Mouse (Mus musculus): ENCODE data around the gene Gm49395. TPM values are rescaled to one million over a fixed set of nuclear protein-coding genes. Genes with fewer than 3 reads are reported as not detected.

Gene Gm49395
- total and polyA plus RNA-seq, 3 experiments, result 1.2 TPM; not detected in 2

- Histone ChIP-seq H3K27me3 (ENCODE audit: insufficient read depth, low read length) (peaks cover 7% of the 10 kb centered on the region), H3K9me3 (replicated peaks) (no peaks in the 10 kb centered on the region), H3K4me3 (ENCODE audit: low read depth, low read length) (no peak overlapping the region), H3K4me1 (ENCODE audit: insufficient read depth, low read depth, low read length) (peaks cover 5% of the 10 kb centered on the region; the same call in 1 of the 2 replicates), H3K36me3 (replicated peaks) (no peaks in the 10 kb centered on the region)
- no peak for TF ChIP-seq GATA1 (IDR thresholded peaks at IDR 0.05; ENCODE audit: borderline replicate concordance, low read length)
- no peak for TF ChIP-seq CTCF (IDR thresholded peaks at IDR 0.05; ENCODE audit: low read depth, low read length)
- no peak for TF ChIP-seq GATA2 (IDR thresholded peaks at IDR 0.05; ENCODE audit: borderline replicate concordance, low read depth, low read length)
- TF ChIP-seq TAL1 (conservative IDR thresholded peaks at IDR 0.05; ENCODE audit: low read depth, low read length), result no peak
- no peak for TF ChIP-seq POLR2AphosphoS5 (IDR thresholded peaks at IDR 0.05; ENCODE audit: insufficient replicate concordance, low read depth, low read length)
- DNase-seq (ENCODE audit: low spot score) (no peak), ATAC-seq (ENCODE audit: extremely low read depth, insufficient number of reproducible peaks, low FRiP score, poor library complexity, severe bottlenecking) (no peak)
These were observed 90.2 kb downstream of the Gm49395 start for GRCm38 (mm10) chr13:115011547-115011946.

GRCm38 (mm10) chr13:115006213-115006835 lies 95.4 kb downstream of the Gm49395 start:
- TF ChIP-seq POLR2AphosphoS5 (IDR thresholded peaks at IDR 0.05; ENCODE audit: insufficient replicate concordance, low read depth, low read length) (no peak), GATA2 (IDR thresholded peaks at IDR 0.05; ENCODE audit: borderline replicate concordance, low read depth, low read length) (no peak), TAL1 (conservative IDR thresholded peaks at IDR 0.05; ENCODE audit: low read depth, low read length) (no peak), CTCF (IDR thresholded peaks at IDR 0.05; ENCODE audit: low read depth, low read length) (no peak), GATA1 (IDR thresholded peaks at IDR 0.05; ENCODE audit: borderline replicate concordance, low read length) (no peak)
- H3K4me3 ChIP-seq (ENCODE audit: low read depth, low read length), result no peak overlapping the region
- no peak for ATAC-seq (ENCODE audit: extremely low read depth, insufficient number of reproducible peaks, low FRiP score, poor library complexity, severe bottlenecking)
- H3K9me3 ChIP-seq (replicated peaks), result no peaks in the 10 kb centered on the region
- H3K4me1 ChIP-seq (ENCODE audit: insufficient read depth, low read depth, low read length), result no peaks in the 10 kb centered on the region
- H3K36me3 ChIP-seq (replicated peaks), result no peaks in the 10 kb centered on the region
- no peaks in the 10 kb centered on the region for H3K27me3 ChIP-seq (ENCODE audit: insufficient read depth, low read length)
- DNase-seq (ENCODE audit: low spot score), result no peak

GRCm38 (mm10) chr13:115005342-115005741 lies 96.4 kb downstream of the Gm49395 start:
- Histone ChIP-seq H3K36me3 (replicated peaks) (no peaks in the 10 kb centered on the region), H3K4me1 (ENCODE audit: insufficient read depth, low read depth, low read length) (no peaks in the 10 kb centered on the region), H3K27me3 (ENCODE audit: insufficient read depth, low read length) (no peaks in the 10 kb centered on the region), H3K9me3 (replicated peaks) (no peaks in the 10 kb centered on the region), H3K4me3 (ENCODE audit: low read depth, low read length) (no peak overlapping the region)
- DNase-seq (ENCODE audit: low spot score) (no peak), ATAC-seq (ENCODE audit: extremely low read depth, insufficient number of reproducible peaks, low FRiP score, poor library complexity, severe bottlenecking) (no peak)
- TF ChIP-seq GATA2 (IDR thresholded peaks at IDR 0.05; ENCODE audit: borderline replicate concordance, low read depth, low read length) (no peak), POLR2AphosphoS5 (IDR thresholded peaks at IDR 0.05; ENCODE audit: insufficient replicate concordance, low read depth, low read length) (no peak), GATA1 (IDR thresholded peaks at IDR 0.05; ENCODE audit: borderline replicate concordance, low read length) (no peak)

GRCm38 (mm10) chr13:115003444-115004053 lies 98.2 kb downstream of the Gm49395 start:
- TF ChIP-seq POLR2AphosphoS5 (IDR thresholded peaks at IDR 0.05; ENCODE audit: insufficient replicate concordance, low read depth, low read length) (no peak), CTCF (IDR thresholded peaks at IDR 0.05; ENCODE audit: low read depth, low read length) (no peak), GATA2 (IDR thresholded peaks at IDR 0.05; ENCODE audit: borderline replicate concordance, low read depth, low read length) (no peak), GATA1 (IDR thresholded peaks at IDR 0.05; ENCODE audit: borderline replicate concordance, low read length) (no peak), TAL1 (conservative IDR thresholded peaks at IDR 0.05; ENCODE audit: low read depth, low read length) (no peak)
- Histone ChIP-seq H3K4me1 (ENCODE audit: insufficient read depth, low read depth, low read length) (no peaks in the 10 kb centered on the region), H3K36me3 (replicated peaks) (no peaks in the 10 kb centered on the region), H3K9me3 (replicated peaks) (no peaks in the 10 kb centered on the region), H3K27me3 (ENCODE audit: insufficient read depth, low read length) (no peaks in the 10 kb centered on the region), H3K4me3 (ENCODE audit: low read depth, low read length) (no peak overlapping the region)
- DNase-seq (ENCODE audit: low spot score) (no peak), ATAC-seq (ENCODE audit: extremely low read depth, insufficient number of reproducible peaks, low FRiP score, poor library complexity, severe bottlenecking) (no peak)

GRCm38 (mm10) chr13:115002837-115003236 lies 98.9 kb downstream of the Gm49395 start:
- no peaks in the 10 kb centered on the region for H3K4me1 ChIP-seq (ENCODE audit: insufficient read depth, low read depth, low read length)
- H3K9me3 ChIP-seq (replicated peaks), result no peaks in the 10 kb centered on the region
- ATAC-seq (ENCODE audit: extremely low read depth, insufficient number of reproducible peaks, low FRiP score, poor library complexity, severe bottlenecking), result no peak
- no peaks in the 10 kb centered on the region for H3K27me3 ChIP-seq (ENCODE audit: insufficient read depth, low read length)
- no peaks in the 10 kb centered on the region for H3K36me3 ChIP-seq (replicated peaks)
- DNase-seq (ENCODE audit: low spot score), result no peak
- no peak overlapping the region for H3K4me3 ChIP-seq (ENCODE audit: low read depth, low read length)
- TF ChIP-seq GATA2 (IDR thresholded peaks at IDR 0.05; ENCODE audit: borderline replicate concordance, low read depth, low read length) (no peak), POLR2AphosphoS5 (IDR thresholded peaks at IDR 0.05; ENCODE audit: insufficient replicate concordance, low read depth, low read length) (no peak), GATA1 (IDR thresholded peaks at IDR 0.05; ENCODE audit: borderline replicate concordance, low read length) (no peak), CTCF (IDR thresholded peaks at IDR 0.05; ENCODE audit: low read depth, low read length) (no peak)

GRCm38 (mm10) chr13:115002155-115002554 lies 99.6 kb downstream of the Gm49395 start:
- DNase-seq (ENCODE audit: low spot score) (no peak), ATAC-seq (ENCODE audit: extremely low read depth, insufficient number of reproducible peaks, low FRiP score, poor library complexity, severe bottlenecking) (no peak)
- Histone ChIP-seq H3K36me3 (replicated peaks) (no peaks in the 10 kb centered on the region), H3K4me3 (ENCODE audit: low read depth, low read length) (no peak overlapping the region), H3K4me1 (ENCODE audit: insufficient read depth, low read depth, low read length) (no peaks in the 10 kb centered on the region), H3K9me3 (replicated peaks) (no peaks in the 10 kb centered on the region), H3K27me3 (ENCODE audit: insufficient read depth, low read length) (no peaks in the 10 kb centered on the region)
- no peak for TF ChIP-seq TAL1 (conservative IDR thresholded peaks at IDR 0.05; ENCODE audit: low read depth, low read length)
- no peak for TF ChIP-seq CTCF (IDR thresholded peaks at IDR 0.05; ENCODE audit: low read depth, low read length)
- no peak for TF ChIP-seq GATA2 (IDR thresholded peaks at IDR 0.05; ENCODE audit: borderline replicate concordance, low read depth, low read length)
- TF ChIP-seq POLR2AphosphoS5 (IDR thresholded peaks at IDR 0.05; ENCODE audit: insufficient replicate concordance, low read depth, low read length), result no peak
- no peak for TF ChIP-seq GATA1 (IDR thresholded peaks at IDR 0.05; ENCODE audit: borderline replicate concordance, low read length)
